Mouse (Mus musculus) CD8-positive naive resting alpha-beta T cell, adult 57 days (primary cell): ENCODE results near the gene Abcd2. TPM values are rescaled to one million over a fixed set of nuclear protein-coding genes. Genes with fewer than 3 reads are reported as not detected.

Experiments
- total RNA-seq: library from RNA; stranded (reverse); gene quantifications from one replicate; pipeline ENCODE4 v1.2.4, GENCODE M21; 2023

The Abcd2 gene
- total RNA-seq: 0.70 TPM

DNA sequence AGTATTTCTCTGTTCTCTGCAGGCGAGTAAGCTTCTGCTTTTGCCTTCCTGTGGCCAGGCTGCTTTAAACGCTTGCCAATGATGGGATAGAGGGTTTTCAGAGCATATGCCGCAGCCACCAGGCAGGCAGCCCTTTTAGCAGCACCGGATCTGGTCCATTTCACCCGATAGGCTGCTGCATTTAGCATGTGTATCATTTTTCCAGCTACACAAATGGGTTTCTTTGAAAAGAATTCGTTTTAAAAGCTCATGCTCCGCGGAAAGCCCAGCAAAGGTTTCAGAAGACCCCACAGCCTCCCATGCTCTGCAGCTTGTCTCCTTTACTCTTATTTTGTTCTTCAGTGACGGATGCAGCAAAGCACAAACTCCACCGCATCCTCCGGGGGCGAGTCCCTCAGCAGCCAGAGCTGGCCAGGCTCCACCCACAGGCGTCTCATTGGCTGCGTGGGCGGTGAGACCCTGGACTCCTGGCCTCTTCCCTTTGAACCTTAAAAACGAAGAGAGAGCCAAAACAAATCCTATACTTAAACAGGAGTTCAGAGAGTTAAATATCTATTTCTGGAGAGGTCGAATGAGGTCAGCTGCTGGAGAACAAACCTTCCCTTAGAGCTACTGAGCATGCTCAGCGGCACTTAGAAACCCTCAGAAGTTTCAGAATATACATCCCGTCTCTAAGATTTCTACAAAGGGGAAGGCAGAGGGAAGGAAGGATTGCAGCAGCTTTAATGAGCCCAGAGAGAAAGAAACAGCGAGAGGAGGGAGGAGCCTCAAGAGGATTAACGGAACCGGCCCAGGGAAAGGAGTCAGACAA is at the start of gene Abcd2:
TSS of gene Abcd2 (minus strand) at position 388 of the 811 bp plus-strand sequence.

DNA sequence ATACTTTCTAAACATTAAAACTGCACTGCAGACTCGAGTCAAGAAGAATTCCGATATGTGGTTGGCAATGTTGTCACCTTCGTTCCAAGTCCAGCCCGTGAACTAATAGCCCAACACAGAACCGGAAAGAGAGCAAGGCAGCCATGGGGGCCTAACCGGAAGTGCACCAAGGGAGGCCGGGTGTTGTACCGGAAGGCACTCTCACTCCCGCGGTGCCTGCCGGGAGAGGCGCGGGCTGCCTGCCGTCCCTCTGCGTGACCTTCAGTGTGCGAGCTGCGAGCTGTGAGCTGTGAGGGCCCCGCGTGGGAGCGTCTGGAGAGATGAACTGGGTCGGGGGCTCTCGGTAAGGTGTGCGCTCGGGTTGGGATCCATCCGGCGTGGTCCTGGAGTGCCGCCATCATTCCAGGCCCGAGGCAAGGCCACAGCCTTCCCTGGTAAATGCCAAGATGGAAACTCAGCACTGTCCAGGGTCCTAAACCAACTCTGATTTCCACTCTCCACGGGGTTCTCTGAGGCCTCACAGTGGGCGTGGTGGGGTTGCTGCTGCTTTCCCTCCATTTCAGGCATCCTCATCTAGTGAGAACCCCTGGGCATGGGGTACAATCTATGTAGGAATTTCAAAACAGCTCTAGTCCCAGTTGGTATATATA is 7.8 kb upstream of the Abcd2 start, which contains the start of gene CN725425:
TSS of gene CN725425 (plus strand) at position 239 of the 650 bp plus-strand sequence.

Other genes starting within 250 kb of the Abcd2 start
- gene Kif21a, start 141.9 kb downstream of the Abcd2 start, total RNA-seq: not detected
- gene CN725425, start 7.7 kb upstream of the Abcd2 start, total RNA-seq: not detected